Mouse (Mus musculus) embryonic facial prominence, embryonic 11.5 days (tissue): ENCODE measurements around the gene 6330409D20Rik. TPM values are rescaled to one million over a fixed set of nuclear protein-coding genes. Genes with fewer than 3 reads are reported as not detected.

ENCODE experiments used
- ATAC-seq: fragments of 200-750 bp; cut with Nextera tagmentation; replicated peaks from 2 replicates; pipeline ENCODE4 v1.8.0; 2017; ENCODE audit warnings: low read depth; ENCODE audit not compliant: insufficient number of reproducible peaks, low FRiP score, low TSS enrichment
- DNase-seq: peaks from one replicate; pipeline ENCODE4 v3.0.0-alpha.2; 2015; ENCODE audit warnings: low spot score
- H3K27ac ChIP-seq: fragments of 300-500 bp; sonication (generic); replicated peaks from 2 replicates; pipeline ENCODE4 v1.5.1; 2014; ENCODE audit warnings: mild to moderate bottlenecking, low read depth, low read length, control low read depth
- H3K27me3 ChIP-seq: fragments of 300-500 bp; sonication (generic); 2 replicates; pipeline ENCODE4 v1.6.1; 2014; ENCODE audit warnings: mild to moderate bottlenecking, low read length, moderate library complexity, mixed read lengths; ENCODE audit not compliant: control insufficient read depth, insufficient read depth
- H3K36me3 ChIP-seq: fragments of 300-500 bp; sonication (generic); replicated peaks from 2 replicates; pipeline ENCODE4 v1.6.1; 2014; ENCODE audit warnings: low read depth, mild to moderate bottlenecking, low read length, moderate library complexity, mixed read lengths; ENCODE audit not compliant: control insufficient read depth, insufficient read depth
- H3K4me1 ChIP-seq: fragments of 300-500 bp; sonication (generic); 2 replicates; pipeline ENCODE4 v1.6.1; 2014; ENCODE audit warnings: low read length, mixed read lengths; ENCODE audit not compliant: control insufficient read depth, insufficient read depth
- H3K4me2 ChIP-seq: fragments of 300-500 bp; sonication (generic); 2 replicates; pipeline ENCODE4 v1.6.1; 2014; ENCODE audit warnings: low read depth, mild to moderate bottlenecking, control low read depth, low read length, moderate library complexity
- H3K4me3 ChIP-seq: fragments of 300-500 bp; sonication (generic); 2 replicates; pipeline ENCODE4 v1.5.1; 2014; ENCODE audit warnings: low read depth, low read length, control low read depth
- H3K9ac ChIP-seq: fragments of 300-500 bp; sonication (generic); replicated peaks from 2 replicates; pipeline ENCODE4 v1.6.1; 2014; ENCODE audit warnings: mild to moderate bottlenecking, control low read depth, low read length
- H3K9me3 ChIP-seq: fragments of 300-500 bp; sonication (generic); replicated peaks from 2 replicates; pipeline ENCODE4 v1.6.1; 2016; ENCODE audit warnings: mild to moderate bottlenecking, low read length, inconsistent platforms, mixed read lengths; ENCODE audit not compliant: control insufficient read depth
- WGBS: fragments of 180-500 bp; shearing (Covaris S2); extraction: QIAGEN DNeasy Blood & Tissue Kit; methylation state at CpG from one replicate; pipeline ENCODE4 v1.1.7; 2014; 5-methylcytosine and 5-hydroxymethylcytosine counted together
- polyA plus RNA-seq: library from polyadenylated mRNA; unstranded; fragments of >200 nt; fragmentation: Nextera tagmentation; extraction: Ambion mirVana; gene quantifications from 2 replicates; pipeline ENCODE4 v1.2.1, GENCODE M21; 2014

Gene 6330409D20Rik
- polyA plus RNA-seq, 1 experiment from 2014 or later, result 0.31 TPM

- no peaks in the 10 kb centered on the region for H3K9me3 ChIP-seq
- ATAC-seq (no peak), DNase-seq (no peak)
- peaks cover 4% of the 10 kb centered on the region; the same call in 1 of the 2 replicates for H3K4me1 ChIP-seq
- peaks cover 13% of the 10 kb centered on the region for H3K36me3 ChIP-seq
- H3K27ac ChIP-seq, result 0 out of 2 replicates have a peak overlapping the region, but pooled peaks have one; percentile 93
- H3K9ac ChIP-seq, result peak overlapping the region; percentile 89
- H3K4me3 ChIP-seq, result peak overlapping the region; percentile 91
- no peaks in the 10 kb centered on the region for H3K27me3 ChIP-seq
- WGBS, result 27% methylated on average over 9 of the region's 9 CpGs
- H3K4me2 ChIP-seq, result peak overlapping the region; percentile 90
Observed at GRCm38 (mm10) chr2:32711301-32712056, 29.3 kb downstream of the 6330409D20Rik start.

- 90% methylated on average over 5 of the region's 5 CpGs for WGBS
- Histone ChIP-seq H3K9me3 (no peaks in the 10 kb centered on the region), H3K36me3 (peaks cover 13% of the 10 kb centered on the region), H3K27me3 (no peaks in the 10 kb centered on the region), H3K4me1 (peaks cover 4% of the 10 kb centered on the region; the same call in 1 of the 2 replicates), H3K4me3 (no peak overlapping the region), H3K4me2 (no peak overlapping the region), H3K9ac (no peak overlapping the region), H3K27ac (no peak overlapping the region)
- ATAC-seq (no peak), DNase-seq (no peak)
Observed at GRCm38 (mm10) chr2:32710425-32710824, 30.4 kb downstream of the 6330409D20Rik start.

GRCm38 (mm10) chr2:32709521-32710137 is 31.2 kb downstream of the 6330409D20Rik start:
- no peak overlapping the region for H3K9ac ChIP-seq
- H3K4me1 ChIP-seq, result peaks cover 4% of the 10 kb centered on the region; the same call in 1 of the 2 replicates
- H3K27me3 ChIP-seq, result no peaks in the 10 kb centered on the region
- H3K4me2 ChIP-seq, result no peak overlapping the region
- H3K9me3 ChIP-seq, result no peaks in the 10 kb centered on the region
- peaks cover 13% of the 10 kb centered on the region for H3K36me3 ChIP-seq
- no peak overlapping the region for H3K27ac ChIP-seq
- no peak for ATAC-seq
- WGBS, result 96% methylated on average over 20 of the region's 20 CpGs
- H3K4me3 ChIP-seq, result no peak overlapping the region
- no peak for DNase-seq

- H3K27me3 ChIP-seq, result no peaks in the 10 kb centered on the region
- no peak overlapping the region for H3K4me2 ChIP-seq
- peaks cover 13% of the 10 kb centered on the region for H3K36me3 ChIP-seq
- 49% methylated on average over 3 of the region's 3 CpGs for WGBS
- H3K27ac ChIP-seq, result no peak overlapping the region
- no peaks in the 10 kb centered on the region for H3K9me3 ChIP-seq
- peak; percentile 82 for DNase-seq
- ATAC-seq, result no peak
- peaks cover 4% of the 10 kb centered on the region; the same call in 1 of the 2 replicates for H3K4me1 ChIP-seq
- H3K4me3 ChIP-seq, result no peak overlapping the region
- no peak overlapping the region for H3K9ac ChIP-seq
Observed at GRCm38 (mm10) chr2:32708643-32709042, 32.2 kb downstream of the 6330409D20Rik start.

- peaks cover 13% of the 10 kb centered on the region for H3K36me3 ChIP-seq
- H3K9ac ChIP-seq, result no peak overlapping the region
- no peak overlapping the region for H3K4me3 ChIP-seq
- DNase-seq (no peak), ATAC-seq (no peak)
- no peaks in the 10 kb centered on the region for H3K9me3 ChIP-seq
- no peak overlapping the region for H3K4me2 ChIP-seq
- H3K27ac ChIP-seq, result no peak overlapping the region
- peaks cover 4% of the 10 kb centered on the region; the same call in 1 of the 2 replicates for H3K4me1 ChIP-seq
- 95% methylated on average over 6 of the region's 6 CpGs for WGBS
- H3K27me3 ChIP-seq, result no peaks in the 10 kb centered on the region
Observed at GRCm38 (mm10) chr2:32706971-32707370, 33.8 kb downstream of the 6330409D20Rik start.

- no peaks in the 10 kb centered on the region for H3K4me1 ChIP-seq
- H3K9me3 ChIP-seq, result no peaks in the 10 kb centered on the region
- H3K36me3 ChIP-seq, result peaks cover 13% of the 10 kb centered on the region
- no peaks in the 10 kb centered on the region for H3K27me3 ChIP-seq
- 89% methylated on average over 7 of the region's 7 CpGs for WGBS
- H3K4me2 ChIP-seq, result no peak overlapping the region
- no peak overlapping the region for H3K9ac ChIP-seq
- DNase-seq (no peak), ATAC-seq (no peak)
- no peak overlapping the region for H3K27ac ChIP-seq
- no peak overlapping the region for H3K4me3 ChIP-seq
Observed at GRCm38 (mm10) chr2:32705018-32705417, 35.8 kb downstream of the 6330409D20Rik start.

GRCm38 (mm10) chr2:32704021-32704421 is 36.8 kb downstream of the 6330409D20Rik start, which contains the start of gene Fpgs:
Gene Fpgs, minus strand, starts transcription at chr2:32704145.
- Histone ChIP-seq H3K4me1 (no peaks in the 10 kb centered on the region), H3K4me2 (no peak within 1 kb of the TSS), H3K9me3 (no peaks in the 10 kb centered on the region), H3K27me3 (no peaks in the 10 kb centered on the region), H3K27ac (no peak within 1 kb of the TSS), H3K4me3 (no peak within 1 kb of the TSS), H3K36me3 (peaks cover 10% of the 10 kb centered on the region), H3K9ac (no peak within 1 kb of the TSS)
- ATAC-seq (no peak), DNase-seq (no peak)
- WGBS, result 85% methylated on average over 2 of the region's 2 CpGs

GRCm38 (mm10) chr2:32703046-32703445 is 37.8 kb downstream of the 6330409D20Rik start:
- H3K27me3 ChIP-seq, result no peaks in the 10 kb centered on the region
- no peak overlapping the region for H3K4me3 ChIP-seq
- H3K9me3 ChIP-seq, result no peaks in the 10 kb centered on the region
- WGBS, result 93% methylated on average over 8 of the region's 8 CpGs
- H3K4me1 ChIP-seq, result no peaks in the 10 kb centered on the region
- H3K9ac ChIP-seq, result no peak overlapping the region
- no peak overlapping the region for H3K4me2 ChIP-seq
- ATAC-seq (no peak), DNase-seq (no peak)
- no peak overlapping the region for H3K27ac ChIP-seq
- peaks cover 5% of the 10 kb centered on the region for H3K36me3 ChIP-seq
